Mouse (Mus musculus): ENCODE results near the gene Nit2. TPM values are rescaled to one million over a fixed set of nuclear protein-coding genes. Genes with fewer than 3 reads are reported as not detected.
"Not testable (repeated sequence)": the region's sequence is repeated elsewhere in the genome, so short reads cannot be mapped to it uniquely, and the experiment has no call there.

Nit2 gene
- polyA plus RNA-seq, 1 experiment from 2014 or later, result 45.4 TPM

DNA sequence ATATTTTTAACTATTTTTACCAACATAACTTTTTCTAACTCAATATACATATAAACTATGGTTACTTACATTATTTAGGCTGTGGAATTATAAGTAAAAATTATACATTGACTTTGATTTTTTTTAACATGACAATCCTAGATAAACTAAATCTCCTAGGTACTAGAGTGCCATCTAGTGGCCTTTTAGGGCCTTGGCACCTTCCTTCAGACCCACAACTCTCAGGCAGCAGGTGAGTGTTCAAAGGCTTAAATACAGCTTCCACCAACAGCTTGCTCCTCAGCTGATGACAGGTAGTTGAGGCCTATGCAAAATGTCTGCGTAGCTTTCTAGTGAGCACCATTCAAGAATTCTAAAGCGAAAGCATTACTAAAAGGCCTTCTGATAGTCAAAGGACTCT, 10.1 kb upstream of the Nit2 start:
- peak; percentile 65; the same call in 1 of the 2 replicates for ATAC-seq
- H3K36me3 ChIP-seq (ENCODE audit: poor library complexity, severe bottlenecking), result peaks cover 28% of the 10 kb centered on the region
- no peak overlapping the region for H3K9ac ChIP-seq
- H3K4me1 ChIP-seq, result no peaks in the 10 kb centered on the region
- no peaks in the 10 kb centered on the region for H3K9me3 ChIP-seq (replicated peaks)
- H3K27me3 ChIP-seq, result no peaks in the 10 kb centered on the region
- no peak overlapping the region for H3K4me3 ChIP-seq
- WGBS, result 59% methylated on average over 2 of the region's 2 CpGs
- H3K27ac ChIP-seq, result no peak overlapping the region
- H3K4me2 ChIP-seq, result no peak overlapping the region

DNA sequence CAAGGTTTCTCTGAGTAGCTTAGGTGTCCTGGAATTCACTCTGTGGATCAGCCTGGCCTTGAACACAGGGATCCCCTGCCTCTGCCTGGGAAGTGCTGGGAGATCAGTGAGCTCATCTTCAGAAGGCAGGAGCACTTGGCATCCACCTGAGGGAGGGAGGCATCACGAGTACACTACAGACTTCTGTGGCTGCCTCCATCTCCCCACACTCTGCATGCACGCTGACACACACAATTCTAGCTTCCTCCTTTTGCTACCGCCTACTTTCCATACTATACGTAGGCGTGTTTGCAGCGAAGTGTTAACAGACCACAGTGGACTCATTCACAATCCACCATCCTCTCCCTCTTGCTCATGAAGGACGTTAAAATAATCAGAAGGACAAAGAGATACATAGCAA, 9.1 kb upstream of the Nit2 start:
- H3K9ac ChIP-seq, result no peak overlapping the region
- H3K36me3 ChIP-seq (ENCODE audit: poor library complexity, severe bottlenecking), result peaks cover 19% of the 10 kb centered on the region
- no peaks in the 10 kb centered on the region for H3K4me1 ChIP-seq
- WGBS, result 90% methylated on average over 7 of the region's 7 CpGs
- H3K4me3 ChIP-seq, result no peak overlapping the region
- no peak for ATAC-seq
- H3K9me3 ChIP-seq (replicated peaks), result no peaks in the 10 kb centered on the region
- H3K4me2 ChIP-seq, result no peak overlapping the region
- H3K27ac ChIP-seq, result no peak overlapping the region
- no peaks in the 10 kb centered on the region for H3K27me3 ChIP-seq

DNA sequence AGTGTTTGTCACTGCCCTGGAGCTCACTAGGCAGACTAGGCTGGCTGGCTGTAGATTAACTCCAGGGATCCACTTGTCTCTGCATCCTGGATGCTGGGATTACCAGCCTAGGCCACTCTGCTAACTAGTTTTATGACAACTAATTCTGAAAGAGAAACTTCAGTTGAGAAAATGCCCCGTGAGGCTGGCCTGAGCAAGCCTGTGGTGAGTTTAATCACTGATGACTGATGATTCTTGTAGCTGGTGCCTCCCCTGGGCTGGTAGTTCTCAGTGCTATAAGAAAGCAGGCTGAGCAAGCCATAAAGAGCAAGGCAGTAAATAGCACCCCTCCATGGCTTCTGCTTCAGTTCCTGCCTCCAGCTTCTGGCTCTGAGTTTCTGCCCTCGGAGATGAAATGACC, 8.6 kb upstream of the Nit2 start:
- no peak overlapping the region for H3K4me3 ChIP-seq
- no peak overlapping the region for H3K27ac ChIP-seq
- H3K4me2 ChIP-seq, result no peak overlapping the region
- H3K9ac ChIP-seq, result no peak overlapping the region
- peaks cover 18% of the 10 kb centered on the region for H3K36me3 ChIP-seq (ENCODE audit: poor library complexity, severe bottlenecking)
- H3K4me1 ChIP-seq, result no peaks in the 10 kb centered on the region
- 78% methylated on average over 2 of the region's 2 CpGs for WGBS
- no peaks in the 10 kb centered on the region for H3K27me3 ChIP-seq
- no peaks in the 10 kb centered on the region for H3K9me3 ChIP-seq (replicated peaks)
- no peak for ATAC-seq

DNA sequence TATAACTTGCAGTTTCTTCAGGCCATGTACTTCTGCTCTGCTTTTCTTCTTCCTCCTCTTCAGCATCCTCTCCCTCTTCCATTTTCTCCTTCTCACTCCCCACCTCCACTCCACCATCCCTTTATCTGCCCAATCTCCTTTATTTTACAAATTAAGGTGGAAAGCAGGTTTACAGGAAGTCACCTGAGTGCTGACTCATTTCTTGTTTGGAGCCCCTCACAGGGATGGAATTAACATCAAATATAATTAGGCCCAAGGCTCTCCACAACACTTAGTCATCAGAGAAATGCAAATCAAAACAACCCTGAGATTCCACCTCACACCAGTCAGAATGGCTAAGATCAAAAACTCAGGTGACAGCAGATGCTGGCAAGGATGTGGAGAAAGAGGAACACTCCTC, 7.3 kb upstream of the Nit2 start:
- not testable (repeated sequence) for H3K4me2 ChIP-seq; H3K9me3 ChIP-seq (replicated peaks); H3K27me3 ChIP-seq; H3K9ac ChIP-seq; ATAC-seq; H3K4me1 ChIP-seq; H3K4me3 ChIP-seq; H3K27ac ChIP-seq
- peaks cover 14% of the 10 kb centered on the region; the same call in 1 of the 2 replicates for H3K36me3 ChIP-seq (ENCODE audit: poor library complexity, severe bottlenecking)

DNA sequence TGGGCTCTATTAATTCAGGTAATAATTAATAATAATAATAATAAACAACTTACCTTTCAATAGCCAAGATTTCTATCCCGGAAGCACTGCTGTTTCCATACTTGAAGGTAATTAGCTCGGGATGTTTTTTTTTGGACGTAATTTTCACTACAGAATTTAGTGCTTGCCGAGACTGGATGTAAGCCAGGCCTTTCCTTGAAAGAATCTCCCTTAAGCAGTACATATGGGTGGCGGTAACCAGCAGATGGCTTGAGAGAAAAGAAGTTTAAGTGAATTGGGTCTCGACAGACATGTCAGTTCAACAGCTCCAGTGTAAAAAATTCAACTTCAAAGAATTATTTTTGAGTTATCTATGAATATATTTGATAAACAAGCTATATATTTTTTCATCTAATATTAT, 4.4 kb upstream of the Nit2 start:
- Histone ChIP-seq H3K4me3 (no peak overlapping the region), H3K9ac (no peak overlapping the region), H3K36me3 (ENCODE audit: poor library complexity, severe bottlenecking) (peaks cover 11% of the 10 kb centered on the region; the same call in 1 of the 2 replicates), H3K27me3 (no peaks in the 10 kb centered on the region), H3K4me1 (peaks cover 10% of the 10 kb centered on the region), H3K27ac (no peak overlapping the region), H3K9me3 (replicated peaks) (no peaks in the 10 kb centered on the region), H3K4me2 (no peak overlapping the region)
- ATAC-seq, result no peak
- WGBS, result 78% methylated on average over 6 of the region's 6 CpGs

DNA sequence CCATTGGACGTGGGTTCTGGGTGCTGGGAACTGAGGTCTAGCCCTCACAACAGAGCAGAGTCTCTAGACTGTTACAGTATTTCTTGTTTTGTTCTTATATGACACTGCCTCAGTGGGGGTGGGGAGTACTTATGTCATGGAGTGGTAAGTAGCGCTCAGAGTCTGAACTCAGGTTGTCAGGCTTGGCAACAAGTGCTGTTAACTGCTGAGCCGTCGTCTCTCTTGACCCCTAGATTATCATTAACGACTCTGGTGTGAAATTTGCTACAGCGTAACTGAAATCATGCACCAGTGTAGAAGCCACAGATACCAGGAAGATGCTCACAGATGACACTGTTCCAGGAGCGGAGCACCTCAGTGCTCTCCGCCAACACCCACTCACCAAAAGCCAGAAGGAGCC, 4.0 kb upstream of the Nit2 start:
- H3K27ac ChIP-seq, result no peak overlapping the region
- peaks cover 14% of the 10 kb centered on the region for H3K4me1 ChIP-seq
- ATAC-seq, result no peak
- no peaks in the 10 kb centered on the region for H3K9me3 ChIP-seq (replicated peaks)
- no peak overlapping the region for H3K4me3 ChIP-seq
- no peak overlapping the region for H3K4me2 ChIP-seq
- H3K9ac ChIP-seq, result no peak overlapping the region
- peaks cover 11% of the 10 kb centered on the region; the same call in 1 of the 2 replicates for H3K36me3 ChIP-seq (ENCODE audit: poor library complexity, severe bottlenecking)
- 89% methylated on average over 8 of the region's 8 CpGs for WGBS
- no peaks in the 10 kb centered on the region for H3K27me3 ChIP-seq

DNA sequence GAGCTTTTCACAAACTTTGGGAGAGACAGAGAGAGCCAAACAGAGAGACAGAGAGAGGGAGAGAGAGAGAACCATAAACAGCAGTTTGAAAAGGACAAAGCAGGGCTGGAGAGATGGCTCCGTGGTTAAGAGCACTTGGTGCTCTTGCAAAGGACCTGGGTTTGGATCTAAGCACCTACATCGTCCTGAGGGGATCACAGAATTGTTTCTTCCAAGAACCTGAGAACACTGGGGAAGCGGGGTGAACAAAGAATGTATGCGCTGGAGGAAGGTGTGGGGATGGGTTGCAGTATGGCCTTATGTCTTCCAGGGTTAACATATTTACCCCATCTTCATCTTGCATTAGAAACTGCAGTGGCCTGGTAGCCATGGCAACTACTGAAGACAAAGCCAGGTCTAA, 1.1 kb upstream of the Nit2 start:
- H3K4me1 ChIP-seq, result peaks cover 15% of the 10 kb centered on the region
- H3K9me3 ChIP-seq (replicated peaks), result no peaks in the 10 kb centered on the region
- 0 out of 2 replicates have a peak overlapping the region, but pooled peaks have one; percentile 27 for H3K9ac ChIP-seq
- 57% methylated on average over 4 of the region's 4 CpGs for WGBS
- H3K4me2 ChIP-seq, result peak overlapping the region; percentile 75
- no peak overlapping the region for H3K4me3 ChIP-seq
- H3K27me3 ChIP-seq, result no peaks in the 10 kb centered on the region
- no peak overlapping the region for H3K27ac ChIP-seq
- H3K36me3 ChIP-seq (ENCODE audit: poor library complexity, severe bottlenecking), result peaks cover 11% of the 10 kb centered on the region; the same call in 1 of the 2 replicates
- no peak for ATAC-seq

DNA sequence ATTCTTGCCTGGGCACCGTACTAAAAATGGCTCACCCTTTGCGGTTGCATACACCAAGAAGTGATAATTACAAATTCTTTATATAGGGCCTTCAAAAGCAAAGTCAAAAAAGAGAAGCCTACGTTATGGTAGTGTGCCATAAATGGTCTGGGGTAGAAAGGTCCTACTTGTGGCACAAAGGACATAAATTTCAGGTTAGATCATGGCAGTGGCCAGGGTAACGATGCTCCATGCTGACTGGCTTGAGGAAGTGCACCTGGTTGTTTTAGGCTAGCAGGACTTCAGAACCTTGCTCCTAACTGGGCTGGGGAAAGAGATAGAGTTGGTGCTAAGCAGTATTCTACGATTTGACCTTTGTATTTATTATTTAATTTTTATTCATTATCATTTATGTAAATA, 372 bp upstream of the Nit2 start:
- peak overlapping the region; percentile 60 for H3K4me3 ChIP-seq
- H3K27ac ChIP-seq, result no peak overlapping the region
- 33% methylated on average over 5 of the region's 5 CpGs for WGBS
- peak overlapping the region; percentile 80 for H3K9ac ChIP-seq
- peak; percentile 46; the same call in 1 of the 2 replicates for ATAC-seq
- peak overlapping the region; percentile 75 for H3K4me2 ChIP-seq
- H3K27me3 ChIP-seq, result no peaks in the 10 kb centered on the region
- peaks cover 15% of the 10 kb centered on the region for H3K4me1 ChIP-seq
- no peaks in the 10 kb centered on the region for H3K9me3 ChIP-seq (replicated peaks)
- H3K36me3 ChIP-seq (ENCODE audit: poor library complexity, severe bottlenecking), result peaks cover 13% of the 10 kb centered on the region; the same call in 1 of the 2 replicates

DNA sequence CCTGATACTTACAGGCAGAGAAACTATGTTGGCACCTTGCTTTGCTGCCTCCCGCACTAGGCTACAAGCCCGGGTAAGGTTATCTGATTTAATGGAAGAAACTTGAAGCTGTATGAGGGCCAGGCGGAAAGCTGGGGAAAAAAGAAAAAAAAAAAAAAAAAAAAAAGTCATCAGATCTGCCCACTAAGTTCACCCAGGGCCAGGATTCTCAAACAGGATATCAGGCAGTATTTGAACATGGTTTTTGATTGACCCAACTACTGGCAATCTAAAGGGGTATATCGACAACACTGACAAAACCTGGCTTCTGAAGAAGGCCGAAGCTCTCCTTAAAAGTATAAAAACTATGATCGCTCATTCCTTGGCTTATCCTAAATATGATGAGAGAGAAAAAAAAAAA, 1.1 kb downstream of the Nit2 start:
- 91% methylated on average over 6 of the region's 6 CpGs for WGBS
- Histone ChIP-seq H3K4me3 (peak overlapping the region; percentile 60), H3K4me2 (peak overlapping the region; percentile 75), H3K36me3 (ENCODE audit: poor library complexity, severe bottlenecking) (peaks cover 8% of the 10 kb centered on the region; the same call in 1 of the 2 replicates), H3K27ac (no peak overlapping the region), H3K9me3 (replicated peaks) (no peaks in the 10 kb centered on the region), H3K4me1 (peaks cover 15% of the 10 kb centered on the region), H3K9ac (no peak overlapping the region), H3K27me3 (no peaks in the 10 kb centered on the region)
- no peak for ATAC-seq

DNA sequence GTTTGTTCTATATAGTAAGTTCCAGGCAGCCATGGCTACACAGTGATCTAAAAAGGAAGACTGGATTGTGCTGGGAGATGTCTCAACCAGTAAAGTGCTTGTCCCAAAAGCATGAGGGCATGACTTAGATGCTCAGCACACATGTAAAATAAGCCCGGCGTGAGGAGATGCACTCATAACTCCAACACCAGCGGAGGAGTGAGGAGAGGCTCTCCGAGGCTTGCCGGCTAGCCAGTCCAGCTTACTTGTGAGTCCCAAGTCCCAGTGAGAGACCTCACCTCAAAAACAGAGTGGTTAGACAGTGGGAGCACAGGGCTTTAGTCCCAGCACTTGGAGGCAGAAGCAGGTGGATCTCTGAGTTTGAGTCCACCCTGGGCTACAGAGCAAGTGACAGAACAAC, 2.0 kb downstream of the Nit2 start:
- Histone ChIP-seq H3K4me3 (no peak overlapping the region), H3K27ac (no peak overlapping the region), H3K27me3 (no peaks in the 10 kb centered on the region), H3K4me1 (peaks cover 15% of the 10 kb centered on the region), H3K4me2 (no peak overlapping the region), H3K9me3 (replicated peaks) (no peaks in the 10 kb centered on the region), H3K9ac (no peak overlapping the region), H3K36me3 (ENCODE audit: poor library complexity, severe bottlenecking) (0 out of 2 replicates have a peak, but pooled peaks cover 5% of the 10 kb centered on the region)
- no peak for ATAC-seq
- WGBS, result 96% methylated on average over 5 of the region's 5 CpGs

DNA sequence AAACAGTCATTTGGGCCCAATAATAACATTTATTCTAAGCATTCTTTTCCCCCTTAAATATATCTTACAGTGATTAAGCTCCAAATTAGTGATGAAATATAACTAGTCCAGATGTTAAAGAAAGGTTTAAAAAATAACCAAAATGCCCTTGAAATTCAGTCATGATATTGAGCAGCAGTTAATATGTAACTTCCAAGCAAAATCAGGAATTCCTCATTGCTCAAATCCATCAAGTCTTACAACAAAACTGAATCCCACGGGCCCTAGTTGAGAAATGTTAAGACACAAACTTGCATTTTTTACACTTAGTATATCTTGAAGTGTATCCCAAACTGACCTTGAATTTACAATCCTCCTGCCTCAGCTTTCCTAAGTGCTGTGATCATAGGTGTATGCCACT, 3.4 kb downstream of the Nit2 start:
- H3K4me2 ChIP-seq, result no peak overlapping the region
- H3K9ac ChIP-seq, result no peak overlapping the region
- peaks cover 15% of the 10 kb centered on the region for H3K4me1 ChIP-seq
- H3K36me3 ChIP-seq (ENCODE audit: poor library complexity, severe bottlenecking), result 0 out of 2 replicates have a peak, but pooled peaks cover 9% of the 10 kb centered on the region
- no peaks in the 10 kb centered on the region for H3K9me3 ChIP-seq (replicated peaks)
- 100% methylated on average over 1 of the region's 1 CpGs for WGBS
- no peak for ATAC-seq
- H3K4me3 ChIP-seq, result no peak overlapping the region
- H3K27me3 ChIP-seq, result no peaks in the 10 kb centered on the region
- H3K27ac ChIP-seq, result no peak overlapping the region

DNA sequence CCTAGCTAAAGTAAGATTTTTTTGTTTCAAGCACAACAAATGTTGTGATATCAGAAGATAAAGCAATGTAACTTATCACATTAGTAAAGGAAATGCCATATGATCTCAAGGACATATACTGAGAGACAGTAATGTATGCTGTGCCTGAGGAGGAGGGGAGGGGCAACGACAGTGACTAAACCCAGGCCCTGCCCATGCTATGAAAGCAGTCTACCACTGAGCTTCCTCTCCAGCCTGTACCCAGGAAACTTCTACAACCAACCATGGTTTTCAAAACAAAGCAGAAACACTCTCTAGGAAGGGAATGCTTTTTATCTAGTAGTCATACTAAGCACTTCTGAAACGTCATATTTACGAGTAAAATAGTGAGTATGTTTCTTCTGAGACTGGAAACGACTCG, 4.3 kb downstream of the Nit2 start:
- Histone ChIP-seq H3K4me2 (no peak overlapping the region), H3K4me1 (peaks cover 11% of the 10 kb centered on the region), H3K27me3 (no peaks in the 10 kb centered on the region), H3K9me3 (replicated peaks) (no peaks in the 10 kb centered on the region), H3K27ac (no peak overlapping the region), H3K4me3 (no peak overlapping the region), H3K9ac (no peak overlapping the region), H3K36me3 (ENCODE audit: poor library complexity, severe bottlenecking) (peaks cover 17% of the 10 kb centered on the region)
- 89% methylated on average over 5 of the region's 5 CpGs for WGBS
- ATAC-seq, result no peak

DNA sequence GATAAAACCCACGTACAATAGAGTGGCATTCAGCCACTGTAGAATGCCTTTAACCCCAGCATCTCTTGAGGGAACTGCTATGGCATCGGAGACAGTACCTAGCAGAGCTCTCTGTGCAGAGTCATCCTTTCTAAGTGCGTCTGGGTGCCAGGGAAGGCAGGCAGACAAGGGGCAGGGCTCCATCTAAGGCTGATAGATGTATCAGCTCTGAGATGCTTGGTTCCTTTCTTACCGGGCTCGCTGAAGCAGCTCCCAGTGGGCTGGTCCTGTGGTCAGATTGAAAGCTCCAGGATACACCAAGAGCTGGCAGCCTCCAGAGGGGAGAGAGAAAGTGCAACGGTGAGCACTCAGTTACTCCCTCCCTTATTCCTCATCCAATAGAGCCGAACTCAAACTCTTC, 7.3 kb downstream of the Nit2 start:
- no peak for ATAC-seq
- Histone ChIP-seq H3K4me3 (no peak overlapping the region), H3K27ac (no peak overlapping the region), H3K9me3 (replicated peaks) (no peaks in the 10 kb centered on the region), H3K9ac (no peak overlapping the region), H3K4me2 (no peak overlapping the region), H3K36me3 (ENCODE audit: poor library complexity, severe bottlenecking) (peaks cover 40% of the 10 kb centered on the region), H3K4me1 (no peaks in the 10 kb centered on the region), H3K27me3 (no peaks in the 10 kb centered on the region)
- 74% methylated on average over 7 of the region's 7 CpGs for WGBS
